Mouse (Mus musculus) c-Kit-positive CD71-negative TER-119-negative erythroid progenitor cells, embryonic 14.5 days (primary cell): ENCODE measurements at regions not wholly inside any gene's neighbourhood (a gene's known extent, or its start where the extent isn't known, plus 50 kb on each side); places are given as distances from the start of the nearest gene placed in this dataset.

Experiments used
- DNase-seq: peaks from one replicate; pipeline ENCODE4 v3.0.0-alpha.2; 2013; ENCODE audit warnings: low read depth

GRCm38 (mm10) chr2:134126988-134127387, 427.2 kb downstream of the Hao1 start:
- no peak for DNase-seq

- DNase-seq = no peak
These were observed 446.9 kb downstream of the Hao1 start for GRCm38 (mm10) chr2:134107286-134107685.

GRCm38 (mm10) chr2:134088374-134088773, 465.8 kb downstream of the Hao1 start:
- no peak for DNase-seq

GRCm38 (mm10) chr2:134080148-134080547, 474.0 kb downstream of the Hao1 start:
- no peak for DNase-seq

- DNase-seq = no peak
These were observed 476.2 kb downstream of the Hao1 start for GRCm38 (mm10) chr2:134077953-134078352.

- no peak for DNase-seq
These were observed 486.2 kb downstream of the Hao1 start for GRCm38 (mm10) chr2:134067910-134068335.

- no peak for DNase-seq
These were observed 486.8 kb downstream of the Hao1 start for GRCm38 (mm10) chr2:134067404-134067803.

- DNase-seq = no peak
These were observed 494.1 kb downstream of the Hao1 start for GRCm38 (mm10) chr2:134059916-134060618.

GRCm38 (mm10) chr2:134036359-134036874, 484.5 kb downstream of the Bmp2 start:
- no peak for DNase-seq

GRCm38 (mm10) chr2:134029631-134030414, 477.9 kb downstream of the Bmp2 start:
- DNase-seq = peak; percentile 5

GRCm38 (mm10) chr2:134029153-134029552, 477.2 kb downstream of the Bmp2 start:
- no peak for DNase-seq

- DNase-seq = no peak
These were observed 465.1 kb downstream of the Bmp2 start for GRCm38 (mm10) chr2:134017109-134017508.

- DNase-seq = no peak
These were observed 451.2 kb downstream of the Bmp2 start for GRCm38 (mm10) chr2:134003146-134003545.

GRCm38 (mm10) chr2:133994742-133995141, 442.8 kb downstream of the Bmp2 start:
- no peak for DNase-seq

GRCm38 (mm10) chr2:133994337-133994736, 442.4 kb downstream of the Bmp2 start:
- DNase-seq = no peak

GRCm38 (mm10) chr2:133987671-133988070, 435.7 kb downstream of the Bmp2 start:
- no peak for DNase-seq
